Mouse (Mus musculus) liver, embryonic 13.5 days (tissue): Measurements from ENCODE around the gene Fth1. TPM values are rescaled to one million over a fixed set of nuclear protein-coding genes. Genes with fewer than 3 reads are reported as not detected.

Experiments used
- ATAC-seq: fragments of 200-750 bp; cut with Nextera tagmentation; 2 replicates; pipeline ENCODE4 v1.8.0; 2017; ENCODE audit warnings: low read depth, mild to moderate bottlenecking, moderate number of reproducible peaks, moderate library complexity
- DNase-seq: peaks from one replicate; pipeline ENCODE4 v3.0.0; 2022
- H3K27ac ChIP-seq: fragments of 300-500 bp; sonication (generic); 2 replicates; pipeline ENCODE4 v1.5.1; 2015; ENCODE audit warnings: moderate library complexity, mild to moderate bottlenecking, inconsistent platforms
- H3K27me3 ChIP-seq: fragments of 300-500 bp; sonication (generic); 2 replicates; pipeline ENCODE4 v1.6.1; 2015; ENCODE audit warnings: mild to moderate bottlenecking, inconsistent platforms
- H3K36me3 ChIP-seq: fragments of 300-500 bp; sonication (generic); 2 replicates; pipeline ENCODE4 v1.6.1; 2015; ENCODE audit warnings: mild to moderate bottlenecking, inconsistent platforms
- H3K4me1 ChIP-seq: fragments of 300-500 bp; sonication (generic); replicated peaks from 2 replicates; pipeline ENCODE4 v1.6.1; 2015; ENCODE audit warnings: inconsistent platforms
- H3K4me2 ChIP-seq: fragments of 300-500 bp; sonication (generic); 2 replicates; pipeline ENCODE4 v1.6.1; 2015; ENCODE audit warnings: inconsistent platforms, mild to moderate bottlenecking, moderate library complexity
- H3K4me3 ChIP-seq: fragments of 300-500 bp; sonication (generic); replicated peaks from 2 replicates; pipeline ENCODE4 v1.5.1; 2015; ENCODE audit warnings: mild to moderate bottlenecking, inconsistent platforms
- H3K9ac ChIP-seq: fragments of 300-500 bp; sonication (generic); 2 replicates; pipeline ENCODE4 v1.6.1; 2015; ENCODE audit warnings: mild to moderate bottlenecking, inconsistent platforms
- H3K9me3 ChIP-seq: fragments of 300-500 bp; sonication (generic); replicated peaks from 2 replicates; pipeline ENCODE4 v1.6.1; 2016; ENCODE audit warnings: inconsistent platforms
- WGBS: fragments of 180-500 bp; shearing (Covaris S2); methylation state at CpG from one replicate; pipeline ENCODE4 v1.1.7; 2015; ENCODE audit not compliant: insufficient replicate concordance; 5-methylcytosine and 5-hydroxymethylcytosine counted together
- polyA plus RNA-seq: library from polyadenylated mRNA; unstranded; fragments of >200 nt; fragmentation: Nextera tagmentation; extraction: Ambion mirVana; gene quantifications from 2 replicates; pipeline ENCODE4 v1.2.1, GENCODE M21; 2015

Fth1 gene
- polyA plus RNA-seq, 1 experiment from 2014 or later, result 5,062 TPM

DNA sequence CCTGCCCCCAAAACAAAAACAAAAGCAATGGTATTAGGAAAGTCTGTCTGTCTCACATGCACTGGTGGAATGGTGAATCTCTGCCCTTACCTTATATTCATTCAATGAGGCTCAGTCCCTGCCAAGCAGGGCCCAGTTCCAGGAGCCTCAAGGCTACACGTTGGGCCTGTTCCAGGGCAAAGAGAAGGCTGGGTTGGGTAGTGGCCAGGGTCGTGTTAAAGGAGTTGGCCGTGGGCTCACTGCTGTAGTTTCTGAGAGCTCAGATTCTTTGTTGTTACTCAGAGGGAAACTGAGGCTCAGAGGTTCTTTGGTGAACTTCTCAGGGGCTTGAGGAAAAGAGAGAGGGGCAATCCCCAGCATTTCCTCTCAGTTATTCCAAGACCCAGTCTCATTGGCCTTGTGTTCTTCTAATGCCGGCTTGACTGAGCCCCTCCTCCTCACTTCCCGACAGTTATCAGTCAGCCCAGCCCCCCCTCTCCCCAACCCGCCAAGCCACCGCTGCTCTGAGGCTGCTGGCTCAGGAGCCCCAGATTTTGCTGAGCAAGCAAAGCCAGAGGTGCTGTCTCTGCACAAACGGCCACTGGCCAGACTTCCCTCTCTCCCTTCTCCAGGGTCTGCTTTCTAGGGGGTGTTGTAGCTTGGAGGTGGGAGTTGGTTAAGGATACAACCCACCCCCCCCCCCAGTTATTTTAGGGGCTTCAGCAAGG lies 44.9 kb downstream of the Fth1 start:
- peaks cover 65% of the 10 kb centered on the region for H3K4me1 ChIP-seq

DNA sequence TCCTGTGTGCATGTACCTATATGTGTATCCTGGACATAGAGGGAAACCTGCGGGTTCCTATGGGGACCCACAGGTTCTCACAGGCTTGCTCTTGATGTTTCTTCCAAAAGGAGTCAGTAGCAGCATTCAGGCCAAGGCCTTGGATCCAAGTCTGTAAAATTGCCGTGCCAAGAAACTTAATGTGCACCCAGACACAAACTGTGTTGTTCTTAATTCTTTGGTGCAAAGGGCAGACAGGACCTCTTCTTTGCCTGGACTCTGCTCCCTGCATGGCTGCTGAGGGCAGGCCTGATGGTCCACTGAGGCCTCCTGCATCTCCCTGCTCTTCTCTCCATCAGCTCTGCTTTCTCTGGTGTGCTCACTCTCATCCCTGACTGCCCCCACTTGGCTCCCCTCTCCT lies 49.3 kb downstream of the Fth1 start:
- H3K27me3 ChIP-seq, result no peaks in the 10 kb centered on the region
- no peak for ATAC-seq
- H3K9me3 ChIP-seq, result no peaks in the 10 kb centered on the region
- DNase-seq, result no peak
- no peak overlapping the region for H3K4me3 ChIP-seq
- no peak overlapping the region for H3K9ac ChIP-seq
- no peak overlapping the region for H3K4me2 ChIP-seq
- peaks cover 42% of the 10 kb centered on the region for H3K4me1 ChIP-seq
- WGBS, result 95% methylated on average over 2 of the region's 2 CpGs
- no peak overlapping the region for H3K27ac ChIP-seq
- peaks cover 100% of the 10 kb centered on the region for H3K36me3 ChIP-seq

More for the DNA sequence above, 44.9 kb downstream of the Fth1 start:
- Histone ChIP-seq H3K4me2 (peak overlapping the region; percentile 15), H3K9ac (no peak overlapping the region), H3K27me3 (no peaks in the 10 kb centered on the region), H3K4me3 (0 out of 2 replicates have a peak overlapping the region, but pooled peaks have one; percentile 0), H3K27ac (peak overlapping the region; percentile 66), H3K36me3 (peaks cover 100% of the 10 kb centered on the region), H3K9me3 (no peaks in the 10 kb centered on the region)
- no peak for DNase-seq
- WGBS, result 17% methylated on average over 8 of the region's 8 CpGs
- peak; percentile 19 for ATAC-seq

DNA sequence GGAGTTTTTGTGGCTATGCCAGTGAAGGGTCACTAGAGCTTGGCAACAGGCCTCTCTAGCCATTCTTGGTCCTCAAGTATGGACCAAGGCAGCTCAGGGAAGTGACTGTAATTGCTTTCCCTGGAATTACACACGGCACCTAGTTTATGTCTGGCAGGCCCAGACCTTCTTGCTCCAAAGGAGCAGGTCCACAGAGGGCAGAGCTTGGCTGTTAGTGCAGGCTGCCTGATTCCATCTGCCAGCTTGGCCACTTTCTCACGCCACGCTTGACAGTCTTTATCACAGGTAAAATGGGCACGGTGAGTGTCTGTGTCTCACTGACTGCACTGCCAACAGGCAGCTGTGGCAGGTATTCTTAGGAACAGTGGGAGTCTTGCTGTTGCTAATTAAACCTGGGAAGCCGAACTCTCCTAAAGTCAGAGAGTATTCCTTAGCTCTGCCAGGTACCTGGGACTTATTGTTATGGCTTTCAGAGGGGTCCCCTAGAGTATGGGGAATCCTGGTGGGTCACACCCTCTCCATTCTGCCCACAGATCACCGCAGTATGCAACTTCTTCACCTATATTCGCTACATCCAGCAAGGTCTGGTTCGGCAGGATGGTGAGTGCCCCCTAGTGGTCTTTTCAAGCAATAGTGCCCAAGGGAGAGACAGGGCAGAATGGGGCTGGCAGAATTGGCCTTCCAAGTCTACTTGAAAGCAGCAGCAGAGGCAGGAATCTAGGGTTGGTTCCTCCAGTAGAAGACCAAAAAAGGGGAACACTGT lies 53.0 kb downstream of the Fth1 start:
- peak; percentile 53 for ATAC-seq
- no peak overlapping the region for H3K9ac ChIP-seq
- H3K27me3 ChIP-seq, result no peaks in the 10 kb centered on the region
- H3K9me3 ChIP-seq, result no peaks in the 10 kb centered on the region
- H3K27ac ChIP-seq, result no peak overlapping the region; the same call in 1 of the 2 replicates
- no peak overlapping the region for H3K4me3 ChIP-seq
- 48% methylated on average over 8 of the region's 8 CpGs for WGBS
- H3K4me2 ChIP-seq, result no peak overlapping the region
- H3K36me3 ChIP-seq, result peaks cover 98% of the 10 kb centered on the region
- H3K4me1 ChIP-seq, result peaks cover 48% of the 10 kb centered on the region
- peak; percentile 60 for DNase-seq

DNA sequence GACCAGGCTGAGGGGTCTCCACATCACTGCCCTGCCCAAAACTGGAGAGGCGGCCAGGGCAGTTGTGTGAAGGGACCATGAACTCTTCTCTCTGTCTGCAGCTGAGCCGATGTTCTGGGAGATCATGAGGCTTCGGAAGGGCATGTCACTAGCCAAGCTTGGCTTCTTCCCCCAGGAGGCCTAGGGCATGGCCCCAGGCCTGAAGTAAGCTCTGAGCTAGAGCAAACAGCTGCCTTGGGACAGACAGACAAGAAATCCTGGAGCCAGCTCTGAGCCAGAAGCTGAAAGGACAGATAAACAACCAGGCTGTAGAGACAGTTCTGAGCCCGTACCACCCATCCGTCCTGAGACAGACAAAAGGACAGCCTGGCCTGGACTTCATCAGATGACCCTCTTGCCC lies 54.0 kb downstream of the Fth1 start:
- no peak overlapping the region for H3K4me2 ChIP-seq
- no peaks in the 10 kb centered on the region for H3K9me3 ChIP-seq
- H3K36me3 ChIP-seq, result peaks cover 96% of the 10 kb centered on the region
- H3K27me3 ChIP-seq, result no peaks in the 10 kb centered on the region
- H3K4me1 ChIP-seq, result peaks cover 54% of the 10 kb centered on the region
- H3K9ac ChIP-seq, result 0 out of 2 replicates have a peak overlapping the region, but pooled peaks have one; percentile 9
- WGBS, result 89% methylated on average over 5 of the region's 5 CpGs
- H3K27ac ChIP-seq, result no peak overlapping the region
- ATAC-seq (peak; percentile 21), DNase-seq (no peak)
- H3K4me3 ChIP-seq, result no peak overlapping the region

Other genes starting within 250 kb of the Fth1 start
- not detected in 2 replicates for gene Scgb2a2, start 133.0 kb upstream of the Fth1 start, polyA plus RNA-seq
- gene Incenp, start 81.0 kb upstream of the Fth1 start, polyA plus RNA-seq, result 100 and 108 TPM in 2 replicates
- 0.17 and 0.20 TPM in 2 replicates for gene Best1, start 21.0 kb downstream of the Fth1 start, polyA plus RNA-seq
- 196 and 207 TPM in 2 replicates for gene Rab3il1, start 21.1 kb downstream of the Fth1 start, polyA plus RNA-seq
- gene Fads3, start 61.0 kb downstream of the Fth1 start, polyA plus RNA-seq, result 5.3 and 7.3 TPM in 2 replicates
- 66.8 and 76.0 TPM in 2 replicates for gene Fads2, start 121.1 kb downstream of the Fth1 start, polyA plus RNA-seq
- gene Fads1, start 202.3 kb downstream of the Fth1 start, polyA plus RNA-seq, result 60.2 and 77.5 TPM in 2 replicates
- 332 and 375 TPM in 2 replicates for gene Tmem258, start 223.4 kb downstream of the Fth1 start, polyA plus RNA-seq
- gene Fen1, start 223.6 kb downstream of the Fth1 start, polyA plus RNA-seq, result 190 and 208 TPM in 2 replicates